ENCODE assay signal across 10 mouse cellular contexts in genomic region chr15:77935673-77936375, GRCm38 (mm10). TPM values are rescaled to one million over a fixed set of nuclear protein-coding genes. Genes with fewer than 3 reads are reported as not detected.
DNase-seq lines count a peak whose midpoint lies in the region; ATAC-seq and TF ChIP-seq lines count a peak whose summit lies in the region.
"Had no signal": no experiment of that assay in that cellular context is flagged by ENCODE, and none has a peak within 500 bp of the region (broad histone marks: within the 10 kb centered on the region; RNA-seq: fewer than 3 reads in every experiment).

No protein-coding gene starts in this region.

- peak overlapping the region; percentile 84 for H3K27ac ChIP-seq in forebrain, postnatal 0 days (ENCODE audit: low read depth, low read length)
- H3K27ac ChIP-seq in intestine, embryonic 15.5 days, result no peak overlapping the region
- H3K27ac ChIP-seq: kidney, embryonic 15.5 days had no signal

- H3K4me2 ChIP-seq in forebrain, postnatal 0 days (ENCODE audit: low read depth), result peak overlapping the region; percentile 26
- H3K4me2 ChIP-seq in intestine, embryonic 15.5 days (replicated peaks), result no peak overlapping the region
- H3K4me2 ChIP-seq: kidney, embryonic 15.5 days had no signal

- no peaks in the 10 kb centered on the region for H3K9me3 ChIP-seq in forebrain, postnatal 0 days (ENCODE audit: low read length)
- no peaks in the 10 kb centered on the region for H3K9me3 ChIP-seq in intestine, embryonic 15.5 days
- H3K9me3 ChIP-seq: kidney, embryonic 15.5 days had no signal

- H3K27me3 ChIP-seq in forebrain, postnatal 0 days (ENCODE audit: insufficient read depth, low read length), result no peaks in the 10 kb centered on the region
- H3K27me3 ChIP-seq in intestine, embryonic 15.5 days (replicated peaks), result no peaks in the 10 kb centered on the region
- H3K27me3 ChIP-seq: kidney, embryonic 15.5 days had no signal

- H3K9ac ChIP-seq in forebrain, postnatal 0 days, result no peak overlapping the region
- H3K9ac ChIP-seq in intestine, embryonic 15.5 days, result no peak overlapping the region
- H3K9ac ChIP-seq: kidney, embryonic 15.5 days had no signal

- DNase-seq in cerebellum, adult 18-20 months, result peak; percentile 61
- DNase-seq in MN1 (ENCODE audit: low spot score), result peak; percentile 49
- DNase-seq in forebrain, postnatal 0 days, result peak; percentile 88
- peak; percentile 51 to 81 for DNase-seq in left cerebral cortex, postnatal 25 days (ENCODE audit: low spot score in 2 of 2)
- DNase-seq in heart, adult 8-10 months (ENCODE audit: low spot score), result no peak
- DNase-seq: lung, postnatal 10 days had no signal

- no peak overlapping the region for H3K4me3 ChIP-seq in forebrain, postnatal 0 days (ENCODE audit: low read depth, low read length)
- no peak overlapping the region for H3K4me3 ChIP-seq in intestine, embryonic 15.5 days (replicated peaks)
- H3K4me3 ChIP-seq: kidney, embryonic 15.5 days had no signal

- peaks cover 20% of the 10 kb centered on the region for H3K4me1 ChIP-seq in forebrain, postnatal 0 days (ENCODE audit: insufficient read depth)
- H3K4me1 ChIP-seq in intestine, embryonic 15.5 days (replicated peaks), result no peaks in the 10 kb centered on the region

- ATAC-seq in cerebellum, adult (ENCODE audit: insufficient number of reproducible peaks, low FRiP score, low TSS enrichment), result no peak
- peak; percentile 82 for ATAC-seq in forebrain, postnatal 0 days
- no peak for ATAC-seq in intestine, embryonic 15.5 days
- no peak for ATAC-seq in monocyte, adult 5-6 weeks (replicated peaks; ENCODE audit: insufficient number of reproducible peaks, low FRiP score, low TSS enrichment, poor library complexity, severe bottlenecking)

- H3K36me3 ChIP-seq in forebrain, postnatal 0 days (ENCODE audit: insufficient read depth), result no peaks in the 10 kb centered on the region
- no peaks in the 10 kb centered on the region for H3K36me3 ChIP-seq in intestine, embryonic 15.5 days
- H3K36me3 ChIP-seq: kidney, embryonic 15.5 days had no signal

- intact Hi-C loops in left cerebral cortex, postnatal 25 days (cut with DNase I), result loop anchor here (2.0 kb wide), 3 partner anchors 21 to 185 kb away; partner anchors contain the start of genes Cacng2, Eif3d and Foxred2

- TF ChIP-seq CTCF in forebrain, postnatal 0 days (IDR thresholded peaks at IDR 0.05; ENCODE audit: low read depth), result no peak

- WGBS in forebrain, postnatal 0 days, result 36% methylated on average over 14 of the region's 14 CpGs
- WGBS in intestine, embryonic 15.5 days, result 82% methylated on average over 14 of the region's 14 CpGs

RNA-seq across cellular contexts. Expression of gene Txn2, which starts 7.0 kb away (rescaled TPM):
- total RNA-seq in forebrain, postnatal 0 days (2014; rRNA removed), result 35.8 and 36.5 TPM in 2 replicates
- 200 and 227 TPM in 2 replicates for polyA plus RNA-seq in forebrain, postnatal 0 days (2015; fragmentation: Nextera tagmentation; extraction: Ambion mirVana)
- 100 to 1,000 TPM; 132 to 135 TPM for total RNA-seq in left cerebral cortex, postnatal 25 days (2021)
- total RNA-seq in heart, adult 8-10 months (2022), result 100 to 1,000 TPM; 303 to 339 (median 309) TPM
- 314 and 350 TPM in 2 replicates for polyA plus RNA-seq in intestine, embryonic 15.5 days (2015; fragmentation: Nextera tagmentation; extraction: Ambion mirVana)
- 27.0 to 38.4 TPM (median 33.9 TPM) in 3 replicates for total RNA-seq in monocyte, adult 5-6 weeks (2017)

RNA-seq across cellular contexts. Expression of gene Foxred2, which starts 20.7 kb away (rescaled TPM):
- total RNA-seq in forebrain, postnatal 0 days (2014; rRNA removed), result 24.5 and 26.9 TPM in 2 replicates
- 9.4 and 10.6 TPM in 2 replicates for polyA plus RNA-seq in forebrain, postnatal 0 days (2015; fragmentation: Nextera tagmentation; extraction: Ambion mirVana)
- total RNA-seq in left cerebral cortex, postnatal 25 days (2021), result 10 to 100 TPM; 11.8 to 12.0 TPM
- under 1 TPM; 0.27 to 0.53 (median 0.39) TPM for total RNA-seq in heart, adult 8-10 months (2022)
- 2.5 and 2.6 TPM in 2 replicates for polyA plus RNA-seq in intestine, embryonic 15.5 days (2015; fragmentation: Nextera tagmentation; extraction: Ambion mirVana)
- total RNA-seq in monocyte, adult 5-6 weeks (2017), result 4.6 to 5.4 TPM (median 5.1 TPM) in 3 replicates

RNA-seq across cellular contexts. Expression of gene Eif3d, which starts 34.8 kb away (rescaled TPM):
- total RNA-seq in forebrain, postnatal 0 days (2014; rRNA removed), result 165 and 167 TPM in 2 replicates
- polyA plus RNA-seq in forebrain, postnatal 0 days (2015; fragmentation: Nextera tagmentation; extraction: Ambion mirVana), result 130 and 165 TPM in 2 replicates
- total RNA-seq in left cerebral cortex, postnatal 25 days (2021), result 100 to 1,000 TPM in 1 of 2 experiments, 10 to 100 TPM in 1; 97.3 to 105 TPM
- total RNA-seq in heart, adult 8-10 months (2022), result 10 to 100 TPM; 56.3 to 67.2 (median 63.3) TPM
- 187 and 189 TPM in 2 replicates for polyA plus RNA-seq in intestine, embryonic 15.5 days (2015; fragmentation: Nextera tagmentation; extraction: Ambion mirVana)
- 119 to 136 TPM (median 124 TPM) in 3 replicates for total RNA-seq in monocyte, adult 5-6 weeks (2017)
